Mouse (Mus musculus): ENCODE data around the gene Morn4.
"Not testable (repeated sequence)": the region's sequence is repeated elsewhere in the genome, so short reads cannot be mapped to it uniquely, and the experiment has no call there.

Morn4 gene

GRCm38 (mm10) chr19:42085690-42086089, 467 bp downstream of the Morn4 start:
- no peak for DNase-seq (ENCODE audit: low spot score in 2 of 2)

GRCm38 (mm10) chr19:42081613-42082012, 4.5 kb downstream of the Morn4 start:
- DNase-seq (ENCODE audit: low spot score in 2 of 2) = not testable (repeated sequence)

GRCm38 (mm10) chr19:42080469-42080868, 5.7 kb downstream of the Morn4 start:
- no peak for DNase-seq (ENCODE audit: low spot score in 2 of 2)

- no peak for DNase-seq (ENCODE audit: low spot score in 2 of 2)
Observed at GRCm38 (mm10) chr19:42079950-42080349, 6.2 kb downstream of the Morn4 start.

- no peak for DNase-seq (ENCODE audit: low spot score in 2 of 2)
Observed at GRCm38 (mm10) chr19:42079006-42079405, 7.2 kb downstream of the Morn4 start.

GRCm38 (mm10) chr19:42078566-42078965, 7.6 kb downstream of the Morn4 start:
- no peak for DNase-seq (ENCODE audit: low spot score in 2 of 2)

GRCm38 (mm10) chr19:42075992-42076391, 10.2 kb downstream of the Morn4 start:
- DNase-seq (ENCODE audit: low spot score in 2 of 2) = no peak

GRCm38 (mm10) chr19:42075051-42075450, 11.1 kb downstream of the Morn4 start:
- no peak for DNase-seq (ENCODE audit: low spot score in 2 of 2)

- DNase-seq (ENCODE audit: low spot score in 2 of 2) = no peak
Observed at GRCm38 (mm10) chr19:42072802-42073201, 13.4 kb downstream of the Morn4 start.

GRCm38 (mm10) chr19:42071886-42072608, 14.1 kb downstream of the Morn4 start:
- DNase-seq (ENCODE audit: low spot score in 2 of 2) = no peak

- no peak for DNase-seq (ENCODE audit: low spot score in 2 of 2)
Observed at GRCm38 (mm10) chr19:42071221-42071620, 14.9 kb downstream of the Morn4 start.

GRCm38 (mm10) chr19:42069241-42069525, 17.0 kb downstream of the Morn4 start:
- peak in 1 of 2 experiments; percentile 25 for DNase-seq (ENCODE audit: low spot score in 2 of 2)

GRCm38 (mm10) chr19:42068441-42069240, 17.5 kb downstream of the Morn4 start:
- no peak for DNase-seq (ENCODE audit: low spot score in 2 of 2)

GRCm38 (mm10) chr19:42061443-42061842, 24.7 kb downstream of the Morn4 start:
- no peak for DNase-seq (ENCODE audit: low spot score in 2 of 2)

- no peak for DNase-seq (ENCODE audit: low spot score in 2 of 2)
Observed at GRCm38 (mm10) chr19:42058426-42058825, 27.7 kb downstream of the Morn4 start.

GRCm38 (mm10) chr19:42056719-42057409, 29.3 kb downstream of the Morn4 start:
- no peak for DNase-seq (ENCODE audit: low spot score in 2 of 2)

- no peak for DNase-seq (ENCODE audit: low spot score in 2 of 2)
Observed at GRCm38 (mm10) chr19:42055881-42056280, 30.3 kb downstream of the Morn4 start.

- DNase-seq (ENCODE audit: low spot score in 2 of 2) = no peak
Observed at GRCm38 (mm10) chr19:42054255-42054654, 31.9 kb downstream of the Morn4 start.

- no peak for DNase-seq (ENCODE audit: low spot score in 2 of 2)
Observed at GRCm38 (mm10) chr19:42051948-42052347, 34.2 kb downstream of the Morn4 start, which contains the start of gene 4933411K16Rik. TSS of gene 4933411K16Rik (plus strand) at chr19:42052248.

GRCm38 (mm10) chr19:42051351-42051750, 34.8 kb downstream of the Morn4 start:
- DNase-seq (ENCODE audit: low spot score in 2 of 2) = no peak

- DNase-seq (ENCODE audit: low spot score in 2 of 2) = no peak
Observed at GRCm38 (mm10) chr19:42050251-42050650, 35.9 kb downstream of the Morn4 start.

GRCm38 (mm10) chr19:42045269-42046102, 40.7 kb downstream of the Morn4 start, which contains the start of gene Hoga1:
TSS of gene Hoga1 (plus strand) at chr19:42045610.
- DNase-seq (ENCODE audit: low spot score in 2 of 2) = peak in 1 of 2 experiments; percentile 73

Data from cerebellum, postnatal 4 days (tissue).